Mouse (Mus musculus): ENCODE data around the gene Abca12. TPM values are rescaled to one million over a fixed set of nuclear protein-coding genes. Genes with fewer than 3 reads are reported as not detected.

Gene Abca12
- total and polyA plus RNA-seq, 3 experiments, result 0.68 to 5.2 (median 3.2) TPM

DNA sequence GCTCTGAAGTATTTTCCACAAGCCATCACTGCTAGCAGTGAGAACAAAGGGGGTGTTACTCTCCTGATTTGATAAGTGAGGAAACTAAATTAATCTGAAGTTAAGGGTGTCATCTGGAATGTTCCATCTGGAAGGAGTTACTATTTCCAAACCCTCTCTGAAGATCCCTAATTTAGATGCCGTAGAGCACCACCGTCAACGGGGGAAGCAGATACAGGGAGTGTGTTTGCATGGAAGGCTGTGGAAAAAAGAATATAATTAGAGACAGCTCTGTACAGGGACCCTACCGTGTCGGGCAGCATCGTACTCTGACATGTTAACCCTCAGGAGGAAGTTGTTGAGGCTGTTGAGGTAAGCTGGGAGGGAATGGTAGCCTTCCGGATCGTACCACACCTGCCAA lies 142.6 kb downstream of the Abca12 start:
- no peaks in the 10 kb centered on the region for H3K36me3 ChIP-seq (ENCODE audit: control insufficient read depth, insufficient read depth, low read length)
- H3K4me3 ChIP-seq, result no peak overlapping the region
- H3K27me3 ChIP-seq (ENCODE audit: control insufficient read depth, insufficient read depth, low read length), result no peaks in the 10 kb centered on the region
- WGBS, result 41% methylated on average over 8 of the region's 8 CpGs
- H3K4me1 ChIP-seq (ENCODE audit: control insufficient read depth, insufficient read depth, low read length), result peaks cover 1% of the 10 kb centered on the region; the same call in 1 of the 2 replicates
- intact Hi-C loops (cut with DNase I), result no loop called here
- TF ChIP-seq POLR2A (IDR thresholded peaks at IDR 0.05; ENCODE audit: insufficient read depth, low read depth, low read length) (no peak), EP300 (IDR thresholded peaks at IDR 0.05; ENCODE audit: insufficient read depth, low read depth, low read length) (no peak), CTCF (IDR thresholded peaks at IDR 0.05) (no peak)
- no peaks in the 10 kb centered on the region for H3K79me2 ChIP-seq (replicated peaks; ENCODE audit: control insufficient read depth, insufficient read depth, low read length)
- no peak for DNase-seq
- H3K9ac ChIP-seq (ENCODE audit: low read depth, low read length), result no peak overlapping the region
- H3K27ac ChIP-seq, result no peak overlapping the region

DNA sequence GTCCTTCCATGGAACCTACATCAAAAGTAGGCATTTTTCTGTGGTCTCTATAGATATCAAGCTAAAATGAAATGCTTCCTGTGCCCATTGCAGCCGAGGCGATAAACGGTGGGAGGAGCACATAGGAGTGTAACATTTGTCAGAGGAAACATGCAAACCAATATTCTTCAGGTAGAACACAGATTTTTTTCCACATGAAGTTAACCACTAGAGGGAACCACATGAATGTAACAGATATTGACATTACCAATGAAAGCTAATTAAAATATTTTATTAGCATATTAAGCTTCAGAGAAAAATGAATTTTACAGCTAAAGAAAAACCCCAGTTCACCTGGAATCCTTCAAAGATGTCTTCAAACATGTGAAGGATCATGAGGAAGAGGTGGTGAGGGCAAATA lies 144.6 kb downstream of the Abca12 start:
- Histone ChIP-seq H3K4me3 (no peak overlapping the region), H3K4me1 (ENCODE audit: control insufficient read depth, insufficient read depth, low read length) (peaks cover 1% of the 10 kb centered on the region; the same call in 1 of the 2 replicates), H3K9ac (ENCODE audit: low read depth, low read length) (no peak overlapping the region), H3K27ac (no peak overlapping the region), H3K36me3 (ENCODE audit: control insufficient read depth, insufficient read depth, low read length) (no peaks in the 10 kb centered on the region), H3K79me2 (replicated peaks; ENCODE audit: control insufficient read depth, insufficient read depth, low read length) (no peaks in the 10 kb centered on the region), H3K27me3 (ENCODE audit: control insufficient read depth, insufficient read depth, low read length) (no peaks in the 10 kb centered on the region)
- intact Hi-C loops (cut with DNase I), result no loop called here
- WGBS, result 80% methylated on average over 3 of the region's 3 CpGs
- DNase-seq, result no peak
- TF ChIP-seq EP300 (IDR thresholded peaks at IDR 0.05; ENCODE audit: insufficient read depth, low read depth, low read length) (no peak), POLR2A (IDR thresholded peaks at IDR 0.05; ENCODE audit: insufficient read depth, low read depth, low read length) (no peak), CTCF (IDR thresholded peaks at IDR 0.05) (peak; percentile 51)

DNA sequence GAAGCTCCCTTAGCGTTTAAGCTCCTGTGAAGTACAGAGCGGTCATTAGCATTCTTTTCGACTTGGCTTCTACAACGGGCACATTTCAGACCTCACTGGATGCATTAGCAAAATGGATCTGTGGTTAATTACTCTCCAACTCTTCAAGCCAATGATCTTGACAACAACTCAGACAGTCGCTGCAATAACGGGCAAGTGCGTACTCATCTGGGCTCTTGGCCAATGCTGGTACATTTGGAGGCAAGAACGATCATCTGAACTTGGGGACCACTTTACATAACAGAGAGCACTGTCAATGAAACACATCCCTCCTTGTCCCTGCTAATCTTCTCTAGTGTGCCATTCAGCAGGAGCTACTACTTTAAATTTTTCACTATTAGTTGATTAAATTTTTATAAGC lies 148.1 kb downstream of the Abca12 start:
- H3K4me1 ChIP-seq (ENCODE audit: control insufficient read depth, insufficient read depth, low read length), result peaks cover 1% of the 10 kb centered on the region; the same call in 1 of the 2 replicates
- TF ChIP-seq EP300 (IDR thresholded peaks at IDR 0.05; ENCODE audit: insufficient read depth, low read depth, low read length) (no peak), POLR2A (IDR thresholded peaks at IDR 0.05; ENCODE audit: insufficient read depth, low read depth, low read length) (no peak), CTCF (IDR thresholded peaks at IDR 0.05) (no peak)
- no peak overlapping the region for H3K27ac ChIP-seq
- no peak overlapping the region for H3K4me3 ChIP-seq
- no peaks in the 10 kb centered on the region for H3K36me3 ChIP-seq (ENCODE audit: control insufficient read depth, insufficient read depth, low read length)
- DNase-seq, result no peak
- no peak overlapping the region for H3K9ac ChIP-seq (ENCODE audit: low read depth, low read length)
- WGBS, result 85% methylated on average over 8 of the region's 8 CpGs
- no peaks in the 10 kb centered on the region for H3K27me3 ChIP-seq (ENCODE audit: control insufficient read depth, insufficient read depth, low read length)
- H3K79me2 ChIP-seq (replicated peaks; ENCODE audit: control insufficient read depth, insufficient read depth, low read length), result no peaks in the 10 kb centered on the region
- intact Hi-C loops (cut with DNase I), result no loop called here

DNA sequence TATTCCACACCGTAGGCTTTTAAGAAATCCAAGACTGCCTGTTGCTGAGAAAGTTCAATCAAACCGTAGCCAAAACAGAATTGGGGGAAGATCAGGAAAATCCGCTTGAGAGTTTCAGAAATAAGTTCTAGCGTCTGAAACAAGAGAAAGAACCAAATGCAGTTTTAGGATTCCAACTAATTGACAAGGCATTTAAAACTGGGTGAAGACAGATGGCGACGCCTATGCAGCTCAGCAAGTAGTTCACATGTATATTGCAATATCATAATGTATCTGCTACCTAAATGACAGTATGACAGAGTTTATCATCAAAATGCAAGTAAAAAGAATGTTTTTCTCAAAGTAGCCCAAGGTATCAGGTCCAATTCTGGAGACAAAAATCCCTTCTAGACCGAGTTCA lies 151.2 kb downstream of the Abca12 start:
- TF ChIP-seq CTCF (IDR thresholded peaks at IDR 0.05), result no peak
- no peak for TF ChIP-seq POLR2A (IDR thresholded peaks at IDR 0.05; ENCODE audit: insufficient read depth, low read depth, low read length)
- TF ChIP-seq EP300 (IDR thresholded peaks at IDR 0.05; ENCODE audit: insufficient read depth, low read depth, low read length), result no peak
- 93% methylated on average over 7 of the region's 7 CpGs for WGBS
- no peak for DNase-seq
- Histone ChIP-seq H3K4me3 (no peak overlapping the region), H3K9ac (ENCODE audit: low read depth, low read length) (no peak overlapping the region), H3K4me1 (ENCODE audit: control insufficient read depth, insufficient read depth, low read length) (peaks cover 1% of the 10 kb centered on the region; the same call in 1 of the 2 replicates), H3K27me3 (ENCODE audit: control insufficient read depth, insufficient read depth, low read length) (no peaks in the 10 kb centered on the region), H3K36me3 (ENCODE audit: control insufficient read depth, insufficient read depth, low read length) (no peaks in the 10 kb centered on the region), H3K79me2 (replicated peaks; ENCODE audit: control insufficient read depth, insufficient read depth, low read length) (no peaks in the 10 kb centered on the region), H3K27ac (no peak overlapping the region)
- intact Hi-C loops (cut with DNase I), result no loop called here

DNA sequence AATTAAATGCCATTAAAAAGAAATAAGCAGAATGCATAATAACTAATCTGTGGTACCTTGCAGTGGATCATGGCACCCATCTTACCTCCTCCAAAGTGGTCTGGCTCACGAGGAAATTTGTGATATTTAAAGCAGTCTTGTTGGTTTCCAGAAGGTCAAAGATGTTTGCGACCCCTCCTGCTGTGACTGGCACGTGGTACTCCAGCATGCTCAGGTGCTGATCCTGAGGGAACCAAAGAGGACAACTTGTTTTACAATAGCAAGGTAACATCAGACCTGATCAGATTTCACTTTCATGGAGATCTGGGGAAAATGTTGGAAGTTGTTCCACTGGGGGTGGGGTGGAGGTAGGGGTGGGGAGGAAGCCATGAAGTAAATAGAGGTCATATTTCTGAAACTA lies 170.1 kb downstream of the Abca12 start:
- WGBS, result 57% methylated on average over 3 of the region's 3 CpGs
- Histone ChIP-seq H3K4me1 (ENCODE audit: control insufficient read depth, insufficient read depth, low read length) (no peaks in the 10 kb centered on the region), H3K27me3 (ENCODE audit: control insufficient read depth, insufficient read depth, low read length) (no peaks in the 10 kb centered on the region), H3K79me2 (replicated peaks; ENCODE audit: control insufficient read depth, insufficient read depth, low read length) (no peaks in the 10 kb centered on the region), H3K27ac (no peak overlapping the region), H3K4me3 (no peak overlapping the region), H3K9ac (ENCODE audit: low read depth, low read length) (no peak overlapping the region), H3K36me3 (ENCODE audit: control insufficient read depth, insufficient read depth, low read length) (no peaks in the 10 kb centered on the region)
- intact Hi-C loops (cut with DNase I), result no loop called here
- TF ChIP-seq CTCF (IDR thresholded peaks at IDR 0.05) (no peak), EP300 (IDR thresholded peaks at IDR 0.05; ENCODE audit: insufficient read depth, low read depth, low read length) (no peak), POLR2A (IDR thresholded peaks at IDR 0.05; ENCODE audit: insufficient read depth, low read depth, low read length) (no peak)
- no peak for DNase-seq

DNA sequence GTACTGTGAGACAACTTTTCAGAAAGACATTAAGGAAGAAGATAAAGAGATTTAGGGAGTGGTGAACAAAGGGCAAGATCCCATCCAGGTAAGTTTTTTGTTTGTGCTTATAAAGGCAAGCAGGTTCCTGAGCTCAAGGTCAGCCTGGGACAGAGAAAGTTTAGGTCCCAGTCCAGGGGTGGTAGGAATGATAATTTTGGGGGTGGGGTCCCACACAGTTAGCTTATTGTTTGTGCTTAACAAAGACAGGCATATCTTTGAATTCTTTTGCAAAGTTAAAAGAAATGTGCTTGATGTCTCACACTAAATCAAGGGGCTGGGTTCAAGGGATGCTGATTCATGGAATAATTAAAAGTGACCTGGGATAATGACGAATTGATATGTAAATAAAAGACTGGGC lies 173.3 kb downstream of the Abca12 start:
- WGBS, result 68% methylated on average over 1 of the region's 1 CpGs
- no peak for TF ChIP-seq CTCF (IDR thresholded peaks at IDR 0.05)

More for the DNA sequence above, 173.3 kb downstream of the Abca12 start:
- Histone ChIP-seq H3K36me3 (ENCODE audit: control insufficient read depth, insufficient read depth, low read length) (no peaks in the 10 kb centered on the region), H3K27ac (no peak overlapping the region), H3K27me3 (ENCODE audit: control insufficient read depth, insufficient read depth, low read length) (no peaks in the 10 kb centered on the region), H3K4me3 (no peak overlapping the region), H3K9ac (ENCODE audit: low read depth, low read length) (no peak overlapping the region), H3K4me1 (ENCODE audit: control insufficient read depth, insufficient read depth, low read length) (no peaks in the 10 kb centered on the region), H3K79me2 (replicated peaks; ENCODE audit: control insufficient read depth, insufficient read depth, low read length) (no peaks in the 10 kb centered on the region)
- intact Hi-C loops (cut with DNase I), result no loop called here
- DNase-seq, result no peak

Measured in heart, adult 2 months (tissue).